Mouse (Mus musculus) kidney, embryonic 16.5 days (tissue): Measurements from ENCODE around the gene Atp1a1. TPM values are rescaled to one million over a fixed set of nuclear protein-coding genes. Genes with fewer than 3 reads are reported as not detected.

Experiments used
- ATAC-seq: fragments of 200-750 bp; cut with Nextera tagmentation; 2 replicates; pipeline ENCODE4 v1.8.0; 2017; ENCODE audit warnings: moderate TSS enrichment; ENCODE audit not compliant: low FRiP score, low TSS enrichment
- H3K27ac ChIP-seq: fragments of 300-500 bp; sonication (generic); 2 replicates; pipeline ENCODE4 v1.5.1; 2014; ENCODE audit warnings: low read length
- H3K27me3 ChIP-seq: fragments of 300-500 bp; sonication (generic); 2 replicates; pipeline ENCODE4 v1.6.1; 2014; ENCODE audit warnings: low read length, control low read depth, mixed read lengths; ENCODE audit not compliant: insufficient read depth
- H3K36me3 ChIP-seq: fragments of 300-500 bp; sonication (generic); 2 replicates; pipeline ENCODE4 v1.6.1; 2014; ENCODE audit warnings: low read length, control low read depth, mixed read lengths; ENCODE audit not compliant: insufficient read depth
- H3K4me1 ChIP-seq: fragments of 300-500 bp; sonication (generic); 2 replicates; pipeline ENCODE4 v1.6.1; 2014; ENCODE audit warnings: low read length, control low read depth, mixed read lengths; ENCODE audit not compliant: insufficient read depth
- H3K4me2 ChIP-seq: fragments of 300-500 bp; sonication (generic); replicated peaks from 2 replicates; pipeline ENCODE4 v1.6.1; 2014; ENCODE audit warnings: low read depth, low read length
- H3K4me3 ChIP-seq: fragments of 300-500 bp; sonication (generic); 2 replicates; pipeline ENCODE4 v1.5.1; 2014; ENCODE audit warnings: mild to moderate bottlenecking, low read length
- H3K9ac ChIP-seq: fragments of 300-500 bp; sonication (generic); replicated peaks from 2 replicates; pipeline ENCODE4 v1.6.1; 2014; ENCODE audit warnings: low read length
- H3K9me3 ChIP-seq: fragments of 300-500 bp; sonication (generic); 2 replicates; pipeline ENCODE4 v1.6.1; 2016; ENCODE audit warnings: low read length, control low read depth
- WGBS: fragments of 180-500 bp; shearing (Covaris S2); extraction: QIAGEN DNeasy Blood & Tissue Kit; methylation state at CpG from one replicate; pipeline ENCODE4 v1.1.7; 2014; 5-methylcytosine and 5-hydroxymethylcytosine counted together
- polyA plus RNA-seq: library from polyadenylated mRNA; unstranded; fragments of >200 nt; fragmentation: Nextera tagmentation; extraction: Ambion mirVana; gene quantifications from 2 replicates; pipeline ENCODE4 v1.2.1, GENCODE M21; 2015

The Atp1a1 gene
- polyA plus RNA-seq, 1 experiment from 2014 or later, result 426 TPM

DNA sequence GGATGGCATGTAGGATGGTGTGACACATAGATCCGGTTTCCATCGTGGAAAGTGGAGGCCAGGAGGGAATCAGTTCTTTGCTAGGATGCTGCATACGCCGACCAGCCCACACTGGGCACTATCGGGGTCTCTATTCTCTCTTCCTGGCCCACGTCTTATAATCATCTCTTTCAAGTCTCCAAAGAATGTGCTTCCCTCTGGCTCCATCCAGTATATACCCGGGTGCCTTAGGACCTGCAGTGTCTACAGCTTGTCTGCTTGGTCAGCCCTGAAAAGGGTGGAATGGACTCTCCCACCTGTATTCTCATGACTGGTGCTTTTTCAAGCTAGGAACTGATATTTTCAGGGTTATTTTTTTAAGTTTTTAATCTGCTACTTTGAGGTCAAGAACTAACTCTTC lies 1.3 kb downstream of the Atp1a1 start:
- Histone ChIP-seq H3K4me3 (peak overlapping the region; percentile 94), H3K9me3 (no peaks in the 10 kb centered on the region), H3K27ac (peak overlapping the region; percentile 99), H3K9ac (peak overlapping the region; percentile 98), H3K27me3 (no peaks in the 10 kb centered on the region), H3K4me1 (peaks cover 63% of the 10 kb centered on the region), H3K4me2 (peak overlapping the region; percentile 75), H3K36me3 (no peaks in the 10 kb centered on the region)
- no peak for ATAC-seq
- 30% methylated on average over 7 of the region's 7 CpGs for WGBS

DNA sequence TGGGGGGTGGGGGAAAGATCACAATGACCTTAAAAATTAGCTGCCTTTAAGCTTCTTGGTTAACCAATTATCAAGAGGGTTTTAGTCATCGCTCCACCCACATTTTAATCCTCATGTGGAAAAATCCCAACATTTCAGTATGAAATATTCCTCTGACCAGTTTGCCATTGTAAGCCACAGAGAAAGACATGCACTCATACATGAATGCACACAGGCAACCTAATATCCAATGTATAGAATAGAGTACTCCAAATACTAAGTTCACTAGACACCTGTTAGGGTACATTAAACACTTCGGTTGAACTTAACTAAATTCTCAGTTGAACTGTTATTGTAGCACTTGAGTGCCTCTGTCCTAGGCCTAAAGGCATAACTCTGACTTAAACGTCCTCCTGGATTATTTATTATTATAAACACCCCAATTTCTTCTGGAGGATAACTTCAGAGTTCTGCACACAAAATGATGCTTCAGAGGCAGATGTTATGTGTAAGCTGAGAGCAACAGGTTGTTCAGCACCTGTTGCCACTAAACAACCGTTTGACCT lies 1.9 kb downstream of the Atp1a1 start:
- peak overlapping the region; percentile 94 for H3K4me3 ChIP-seq
- no peak for ATAC-seq
- H3K27ac ChIP-seq, result peak overlapping the region; percentile 99
- H3K27me3 ChIP-seq, result no peaks in the 10 kb centered on the region
- H3K4me1 ChIP-seq, result peaks cover 69% of the 10 kb centered on the region
- H3K4me2 ChIP-seq, result peak overlapping the region; percentile 75
- H3K9me3 ChIP-seq, result no peaks in the 10 kb centered on the region
- WGBS, result 45% methylated on average over 4 of the region's 4 CpGs
- peak overlapping the region; percentile 98 for H3K9ac ChIP-seq
- no peaks in the 10 kb centered on the region for H3K36me3 ChIP-seq

DNA sequence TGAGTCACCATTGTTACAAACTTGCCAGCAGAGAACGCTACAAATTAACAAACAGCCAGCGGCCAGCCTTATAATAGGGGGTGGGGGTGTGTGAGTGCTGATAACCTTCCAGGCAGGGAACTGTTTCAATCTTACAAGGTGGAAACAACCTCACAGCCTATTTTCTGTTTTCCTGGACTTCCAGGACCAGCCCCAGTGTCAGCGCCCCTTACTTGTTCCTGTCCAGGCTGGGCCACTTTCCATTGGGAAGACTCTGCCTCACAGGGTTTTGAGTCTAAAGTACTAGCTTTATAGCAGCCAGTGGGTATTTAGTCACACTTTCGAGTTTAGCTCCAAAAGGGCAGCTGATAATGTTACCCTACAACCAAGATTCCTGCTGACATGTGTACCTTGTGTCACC lies 2.8 kb downstream of the Atp1a1 start:
- no peaks in the 10 kb centered on the region for H3K27me3 ChIP-seq
- H3K4me2 ChIP-seq, result peak overlapping the region; percentile 75
- no peak for ATAC-seq
- H3K27ac ChIP-seq, result peak overlapping the region; percentile 99
- peak overlapping the region; percentile 51 for H3K9ac ChIP-seq
- peaks cover 78% of the 10 kb centered on the region for H3K4me1 ChIP-seq
- no peaks in the 10 kb centered on the region for H3K9me3 ChIP-seq
- peak overlapping the region; percentile 94 for H3K4me3 ChIP-seq
- no peaks in the 10 kb centered on the region for H3K36me3 ChIP-seq
- WGBS, result 36% methylated on average over 4 of the region's 4 CpGs

DNA sequence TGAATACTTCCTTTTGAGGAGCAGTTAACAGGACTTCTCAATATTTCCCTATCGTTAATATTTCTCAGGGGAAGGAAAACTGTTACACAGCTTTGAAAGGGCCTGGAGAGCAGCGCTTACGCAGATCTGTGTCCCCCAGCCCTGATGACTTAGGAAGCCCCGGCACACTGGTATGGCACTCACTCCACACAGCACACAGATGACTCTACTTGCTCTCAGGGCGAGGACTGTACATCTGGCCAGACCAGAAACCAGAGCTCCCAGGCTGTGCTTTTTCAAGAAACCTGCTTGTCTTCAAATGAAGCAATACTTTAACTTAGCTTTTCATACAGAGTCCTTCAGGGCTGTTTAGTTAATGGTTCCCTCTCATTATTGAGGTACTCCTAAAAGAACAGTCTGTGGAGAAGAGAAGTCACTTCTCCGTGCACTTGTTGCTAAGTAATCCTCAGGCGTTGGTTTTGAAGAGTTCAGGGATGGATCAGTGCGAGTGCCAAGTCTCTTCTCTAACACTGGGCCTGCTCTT lies 3.4 kb downstream of the Atp1a1 start:
- Histone ChIP-seq H3K4me1 (peaks cover 84% of the 10 kb centered on the region), H3K27me3 (no peaks in the 10 kb centered on the region), H3K4me3 (peak overlapping the region; percentile 94), H3K9ac (peak overlapping the region; percentile 51), H3K36me3 (no peaks in the 10 kb centered on the region), H3K27ac (peak overlapping the region; percentile 99), H3K4me2 (peak overlapping the region; percentile 75), H3K9me3 (no peaks in the 10 kb centered on the region)
- WGBS, result 60% methylated on average over 8 of the region's 8 CpGs
- ATAC-seq, result no peak

- Histone ChIP-seq H3K4me1 (peaks cover 80% of the 10 kb centered on the region), H3K27me3 (no peaks in the 10 kb centered on the region), H3K9me3 (no peaks in the 10 kb centered on the region), H3K4me3 (peak overlapping the region; percentile 94), H3K36me3 (peaks cover under 1% of the 10 kb centered on the region; the same call in 1 of the 2 replicates), H3K9ac (peak overlapping the region; percentile 51), H3K4me2 (peak overlapping the region; percentile 75), H3K27ac (peak overlapping the region; percentile 99; the same call in 1 of the 2 replicates)
- ATAC-seq, result no peak
- 18% methylated on average over 4 of the region's 4 CpGs for WGBS
Observed at GRCm38 (mm10) chr3:101599920-101600741, 4.4 kb downstream of the Atp1a1 start.

GRCm38 (mm10) chr3:101599191-101599919 lies 5.1 kb downstream of the Atp1a1 start:
- Histone ChIP-seq H3K4me1 (peaks cover 76% of the 10 kb centered on the region), H3K4me2 (peak overlapping the region; percentile 75), H3K36me3 (peaks cover 9% of the 10 kb centered on the region; the same call in 1 of the 2 replicates), H3K9me3 (no peaks in the 10 kb centered on the region), H3K27me3 (no peaks in the 10 kb centered on the region), H3K4me3 (peak overlapping the region; percentile 4; the same call in 1 of the 2 replicates), H3K27ac (peak overlapping the region; percentile 43; the same call in 1 of the 2 replicates), H3K9ac (peak overlapping the region; percentile 32)
- 44% methylated on average over 8 of the region's 8 CpGs for WGBS
- no peak for ATAC-seq

DNA sequence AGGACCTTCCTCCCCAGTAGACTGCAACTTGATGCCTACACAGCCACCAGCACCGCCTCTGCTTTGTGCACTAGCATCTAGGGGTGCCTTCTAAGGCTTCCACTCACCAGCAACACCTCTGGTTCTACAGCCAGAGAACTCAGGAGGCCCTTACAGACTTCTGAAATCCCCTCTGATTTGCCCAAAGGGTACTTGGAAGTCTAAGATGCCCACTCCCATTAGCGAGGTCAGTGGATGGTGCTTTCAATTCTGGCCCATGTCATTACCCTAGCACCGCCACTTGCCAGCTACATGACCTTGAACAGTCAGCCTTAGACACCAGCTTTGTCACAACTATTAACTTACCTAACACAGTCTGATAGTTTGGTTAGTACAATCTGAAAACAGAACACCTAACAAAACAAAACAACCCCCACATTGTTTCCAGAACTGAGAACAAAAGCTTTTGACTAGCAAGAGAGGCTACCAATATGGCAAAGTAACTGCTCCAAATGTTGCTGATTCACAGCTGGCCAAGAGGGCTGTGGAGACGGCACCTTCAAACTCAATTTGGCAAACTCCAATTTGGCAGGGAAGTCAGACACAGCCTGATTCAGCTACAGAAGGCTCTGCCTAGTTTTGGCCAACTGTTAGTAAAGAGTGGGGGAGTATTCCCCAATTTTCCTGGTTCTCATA lies 6.1 kb downstream of the Atp1a1 start:
- Histone ChIP-seq H3K27ac (no peak overlapping the region), H3K9me3 (no peaks in the 10 kb centered on the region), H3K36me3 (peaks cover 17% of the 10 kb centered on the region), H3K9ac (no peak overlapping the region), H3K27me3 (no peaks in the 10 kb centered on the region), H3K4me1 (peaks cover 76% of the 10 kb centered on the region), H3K4me2 (no peak overlapping the region), H3K4me3 (no peak overlapping the region)
- 70% methylated on average over 4 of the region's 4 CpGs for WGBS
- ATAC-seq, result no peak

DNA sequence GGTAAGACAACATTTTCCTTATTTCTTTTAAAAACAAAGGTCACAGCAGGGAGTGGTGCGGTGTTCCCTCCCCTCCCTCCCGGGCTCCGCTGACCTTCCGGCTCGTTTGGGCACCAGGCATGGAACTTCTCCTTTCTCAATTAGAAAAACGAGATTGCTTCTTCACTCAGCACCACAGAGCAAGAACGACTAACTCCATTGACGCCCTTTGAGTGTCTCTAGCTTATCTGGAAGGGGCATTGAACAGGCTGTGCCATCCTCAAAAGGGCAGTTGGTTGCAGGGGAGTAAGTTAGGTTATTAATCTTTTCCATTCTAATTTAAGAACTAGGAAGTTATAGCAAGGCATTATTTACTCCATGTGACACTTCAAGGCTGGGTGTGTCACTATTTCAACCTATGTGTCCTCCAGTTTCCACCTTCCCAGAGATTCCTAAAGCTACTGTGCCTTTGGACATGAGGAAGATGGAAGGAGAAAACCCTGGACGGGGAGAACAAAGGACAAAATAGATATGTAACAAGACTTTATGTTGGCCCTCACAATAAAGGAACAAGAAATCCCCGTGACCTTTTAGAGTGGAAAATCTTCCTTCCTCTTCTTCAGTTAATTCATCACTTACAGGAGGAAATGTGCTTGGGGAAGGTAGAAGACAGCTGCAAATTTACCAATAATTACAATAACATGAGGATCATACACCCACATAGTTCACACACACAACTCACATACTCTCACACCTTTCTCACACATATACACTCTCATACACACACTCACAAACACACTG lies 7.0 kb downstream of the Atp1a1 start:
- Histone ChIP-seq H3K4me3 (no peak overlapping the region), H3K9me3 (no peaks in the 10 kb centered on the region), H3K9ac (no peak overlapping the region), H3K4me2 (0 out of 2 replicates have a peak overlapping the region, but pooled peaks have one; percentile 14), H3K27ac (0 out of 2 replicates have a peak overlapping the region, but pooled peaks have one; percentile 16), H3K27me3 (no peaks in the 10 kb centered on the region), H3K4me1 (peaks cover 68% of the 10 kb centered on the region), H3K36me3 (peaks cover 24% of the 10 kb centered on the region)
- 36% methylated on average over 10 of the region's 10 CpGs for WGBS
- ATAC-seq, result no peak
